Mouse (Mus musculus): ENCODE results near the gene Sema6d. TPM values are rescaled to one million over a fixed set of nuclear protein-coding genes. Genes with fewer than 3 reads are reported as not detected.

The Sema6d gene
- polyA plus RNA-seq, 1 experiment: not detected

DNA sequence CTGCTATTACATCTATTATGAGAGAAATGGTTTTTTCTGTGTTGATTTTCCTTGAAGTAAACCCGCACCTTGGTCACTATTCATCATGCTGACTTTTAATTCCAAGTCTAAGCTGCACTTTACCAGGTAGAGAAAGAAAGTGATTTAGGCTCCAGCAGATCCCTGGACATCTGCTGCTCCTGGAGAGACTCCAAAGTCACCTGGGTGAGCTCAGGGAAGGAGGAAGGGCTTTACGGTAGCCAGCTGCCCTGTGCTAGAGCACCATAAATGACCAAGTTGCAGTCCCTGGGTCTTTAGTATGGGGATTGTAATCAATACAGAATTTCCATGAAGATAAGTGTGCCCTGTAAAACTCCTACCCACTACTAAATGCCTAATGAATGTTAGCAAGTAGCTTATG, 309.8 kb downstream of the Sema6d start:
- no peak for TF ChIP-seq GATA1 (IDR thresholded peaks at IDR 0.05; ENCODE audit: low read length)

DNA sequence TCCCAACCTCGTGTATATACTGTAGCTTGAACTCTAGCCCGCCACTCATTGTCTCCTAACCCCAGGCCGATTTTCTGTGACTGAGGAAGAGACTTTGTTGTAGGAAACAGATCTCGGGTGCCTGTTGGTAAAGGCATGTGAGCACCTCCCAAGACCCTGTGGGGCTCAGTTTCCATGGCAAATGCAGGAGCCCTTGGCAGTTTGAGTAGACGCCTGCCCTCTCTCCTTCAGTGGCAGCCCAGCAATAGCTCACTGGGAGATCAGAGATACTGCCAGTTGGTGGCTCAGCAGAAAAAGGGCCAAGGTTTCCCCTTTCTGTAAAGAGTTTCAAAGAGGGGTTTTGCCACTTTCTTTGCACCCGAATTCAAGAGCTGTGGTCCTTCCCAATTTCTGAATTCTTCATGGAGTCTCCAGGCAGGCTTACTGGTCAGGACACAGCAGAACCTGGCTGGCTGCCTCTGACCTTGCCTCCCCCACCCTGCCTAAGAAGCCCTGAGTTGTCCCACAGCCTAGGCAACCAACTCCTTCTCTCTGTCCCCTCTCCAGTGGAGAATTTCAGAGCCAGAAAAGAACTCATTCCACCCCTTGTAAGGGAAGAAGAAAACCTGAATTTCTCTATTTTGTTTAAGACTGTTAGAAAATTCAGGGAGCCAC, 312.1 kb downstream of the Sema6d start:
- no peak for TF ChIP-seq GATA1 (IDR thresholded peaks at IDR 0.05; ENCODE audit: low read length)

DNA sequence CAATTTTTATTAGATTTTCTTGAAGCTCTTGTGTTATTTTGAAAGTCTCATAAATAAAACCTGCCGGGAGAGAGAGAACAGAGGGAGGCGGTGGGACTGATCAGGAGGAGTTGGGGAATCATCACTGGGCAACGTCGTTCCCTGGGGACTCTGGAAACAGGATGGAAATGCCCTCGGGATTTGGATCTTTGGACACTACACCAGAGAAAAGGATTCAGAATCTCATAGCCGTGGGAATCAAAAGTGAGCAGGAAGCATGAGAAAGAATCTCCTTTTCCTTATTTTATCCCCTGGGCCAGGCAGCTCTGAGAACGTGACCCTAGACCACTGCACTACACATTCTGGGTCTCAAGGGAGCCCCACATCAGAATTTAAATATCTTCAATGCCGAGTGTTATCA, 313.8 kb downstream of the Sema6d start:
- no peak for TF ChIP-seq GATA1 (IDR thresholded peaks at IDR 0.05; ENCODE audit: low read length)

DNA sequence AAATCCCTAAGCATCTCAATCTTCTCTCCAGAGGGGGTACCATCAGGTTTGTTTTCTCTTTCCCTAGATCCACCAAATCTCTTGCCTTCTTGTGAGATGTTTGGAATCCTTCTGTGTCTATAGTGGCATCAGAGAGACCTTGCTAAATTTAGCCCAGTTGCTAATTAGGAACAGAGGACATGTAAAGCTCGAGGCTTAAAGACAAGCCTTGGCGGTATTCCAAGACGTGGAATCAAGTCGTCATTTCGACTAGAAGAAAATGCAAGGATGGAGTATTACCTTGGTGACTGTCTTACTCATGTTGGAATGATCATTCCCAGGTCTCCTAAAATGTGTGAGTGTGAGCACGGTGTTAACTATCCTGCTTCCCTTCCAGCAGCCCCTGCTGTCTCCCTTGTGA, 314.2 kb downstream of the Sema6d start:
- TF ChIP-seq GATA1 (IDR thresholded peaks at IDR 0.05; ENCODE audit: low read length): no peak

DNA sequence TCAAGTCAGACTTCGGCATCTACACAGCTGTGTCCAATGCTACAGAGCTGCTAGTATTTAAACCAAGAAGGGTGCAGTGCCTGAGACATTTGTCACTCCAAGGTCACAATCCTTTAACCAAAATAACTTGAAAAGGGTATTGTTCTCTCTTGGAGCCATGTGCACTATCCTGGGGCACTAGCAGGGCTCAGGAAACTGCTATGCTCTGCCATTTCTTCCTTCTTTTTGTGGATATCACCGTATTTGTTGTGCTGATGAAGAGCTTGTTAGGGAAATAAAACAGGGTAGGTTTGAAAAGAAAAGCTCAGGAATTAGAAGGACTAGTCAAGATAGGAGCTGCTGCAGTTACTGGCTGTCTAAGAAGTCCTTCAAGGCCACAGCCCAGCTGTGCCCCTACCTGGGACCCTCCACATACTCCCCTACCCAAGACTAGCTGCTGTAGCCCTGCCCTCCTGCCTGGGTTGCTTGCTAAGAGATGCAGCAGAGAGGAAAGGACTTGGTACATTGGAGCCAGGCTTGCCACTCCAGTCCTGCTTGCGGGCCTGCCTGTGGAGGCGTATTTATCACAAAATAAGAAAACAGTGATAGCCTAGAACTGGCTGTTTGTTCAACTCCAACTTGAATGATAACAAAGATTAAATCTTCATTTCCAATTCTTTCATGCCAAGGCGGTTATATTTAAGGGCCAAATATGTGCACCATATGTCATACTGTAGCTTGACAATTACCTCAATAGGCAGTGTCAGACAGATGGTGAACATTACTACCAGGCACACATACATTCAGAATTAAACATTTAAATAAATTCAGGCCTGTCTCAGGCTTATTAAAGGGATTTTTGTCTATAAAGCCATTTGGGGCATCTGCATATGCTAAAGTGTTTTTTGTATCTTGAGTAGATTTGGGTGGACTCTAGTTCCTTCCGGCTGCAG, 315.1 kb downstream of the Sema6d start:
- TF ChIP-seq GATA1 (IDR thresholded peaks at IDR 0.05; ENCODE audit: low read length): no peak

DNA sequence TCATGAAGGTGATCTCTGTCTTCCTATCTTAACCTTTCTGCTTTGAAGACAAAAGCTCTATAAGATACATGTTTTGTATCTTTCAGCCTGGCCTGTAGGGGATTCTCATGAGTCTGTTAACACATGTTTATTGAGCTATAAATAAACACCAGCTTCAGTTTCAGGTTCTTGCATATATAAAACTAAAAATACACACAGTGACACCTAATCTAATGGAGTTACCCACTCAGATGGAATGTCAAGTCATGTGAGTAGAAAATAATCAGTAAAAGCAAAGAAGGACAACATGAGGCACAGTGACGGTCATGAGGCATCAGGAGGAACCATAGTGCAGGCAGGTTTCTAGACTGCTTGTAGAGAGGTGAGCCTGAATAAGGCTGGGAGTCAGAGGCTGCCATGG, 319.2 kb downstream of the Sema6d start:
- TF ChIP-seq GATA1 (IDR thresholded peaks at IDR 0.05; ENCODE audit: low read length): no peak

DNA sequence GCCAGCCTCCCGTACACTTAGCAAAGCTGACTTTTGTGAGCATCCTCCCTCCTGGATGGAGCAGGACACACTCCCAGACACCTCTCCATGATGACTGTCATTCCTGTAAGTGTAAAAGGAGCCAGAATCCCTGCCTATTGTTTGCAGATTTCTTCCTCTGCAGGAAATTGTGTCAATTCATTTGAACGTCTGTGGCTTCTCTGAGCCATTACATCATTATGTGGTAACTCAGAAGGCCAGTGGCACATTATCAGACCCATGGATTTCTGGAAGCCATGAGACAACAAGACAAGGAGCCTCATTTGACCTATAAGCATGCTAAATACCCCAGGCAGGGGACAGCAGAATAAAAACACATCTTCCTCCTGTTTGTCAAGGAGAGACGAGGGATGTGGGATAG, 327.0 kb downstream of the Sema6d start:
- no peak for TF ChIP-seq GATA1 (IDR thresholded peaks at IDR 0.05; ENCODE audit: low read length)

DNA sequence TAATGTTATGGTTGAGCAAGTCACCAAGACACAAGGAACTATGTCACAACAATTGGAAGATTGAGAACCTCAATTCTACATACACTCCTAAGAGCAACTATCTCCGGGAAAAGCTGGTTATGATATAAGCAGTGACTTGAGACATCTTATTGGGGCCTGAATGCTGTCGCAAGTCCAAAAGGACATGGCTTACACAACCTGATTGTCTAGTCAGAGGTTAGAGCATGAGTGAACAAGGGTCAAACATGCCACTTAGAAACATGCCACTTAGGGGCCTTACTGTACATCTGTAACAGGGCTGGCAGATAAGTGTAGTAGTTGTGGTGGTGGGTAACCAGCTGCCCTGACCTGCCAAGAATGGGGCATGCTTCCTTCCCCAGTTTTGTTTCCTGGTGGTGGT, 328.6 kb downstream of the Sema6d start:
- no peak for TF ChIP-seq GATA1 (IDR thresholded peaks at IDR 0.05; ENCODE audit: low read length)

DNA sequence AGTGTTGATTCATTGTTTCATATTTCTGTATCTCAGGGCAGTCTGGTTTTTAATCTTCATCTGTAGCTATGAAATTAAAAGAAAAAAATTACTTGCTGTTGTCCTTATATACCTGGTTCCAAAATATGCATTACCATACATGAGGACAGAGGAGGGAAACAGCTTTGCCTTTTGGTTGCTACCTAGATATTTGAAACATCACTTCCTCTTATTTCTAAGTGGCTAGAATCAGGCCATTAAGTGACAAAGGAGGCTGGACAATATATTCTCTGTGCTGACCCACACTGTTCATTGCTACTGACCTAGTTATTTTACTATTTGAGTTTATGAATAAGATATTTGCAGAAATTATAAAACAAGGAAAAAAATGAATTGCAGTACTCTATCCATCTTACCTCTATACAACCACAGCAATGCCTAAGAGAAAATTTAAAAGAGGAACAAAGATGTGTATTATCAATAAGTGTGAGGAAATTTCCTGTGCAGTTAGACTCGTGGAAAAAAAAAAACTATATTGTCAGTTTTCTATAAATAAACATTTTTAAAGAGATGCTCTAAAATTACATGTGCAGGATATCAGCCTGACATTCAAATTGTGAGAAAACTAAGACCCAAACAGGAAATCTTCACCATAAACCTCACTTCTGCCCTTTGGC, 330.5 kb downstream of the Sema6d start:
- TF ChIP-seq GATA1 (IDR thresholded peaks at IDR 0.05; ENCODE audit: low read length): no peak

DNA sequence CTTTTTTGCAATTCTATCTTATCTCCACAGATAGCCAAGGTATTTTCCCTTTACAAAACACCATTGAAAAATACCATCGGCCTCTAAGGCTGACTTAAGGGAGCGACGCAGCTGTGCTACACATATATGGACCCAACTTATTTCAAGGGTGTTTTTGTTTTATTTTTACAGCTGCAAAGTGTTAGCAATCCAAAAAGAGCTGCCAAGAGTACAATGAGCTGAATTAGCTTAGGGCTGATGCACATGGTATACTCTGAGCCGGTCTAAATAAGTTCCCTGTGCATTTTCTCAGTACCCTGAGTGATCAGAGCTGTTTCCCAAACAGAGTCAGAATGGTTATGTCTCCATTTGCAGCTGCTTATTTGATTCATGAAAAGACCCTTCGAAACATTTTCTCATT, 340.0 kb downstream of the Sema6d start:
- no peak for TF ChIP-seq GATA1 (IDR thresholded peaks at IDR 0.05; ENCODE audit: low read length)

DNA sequence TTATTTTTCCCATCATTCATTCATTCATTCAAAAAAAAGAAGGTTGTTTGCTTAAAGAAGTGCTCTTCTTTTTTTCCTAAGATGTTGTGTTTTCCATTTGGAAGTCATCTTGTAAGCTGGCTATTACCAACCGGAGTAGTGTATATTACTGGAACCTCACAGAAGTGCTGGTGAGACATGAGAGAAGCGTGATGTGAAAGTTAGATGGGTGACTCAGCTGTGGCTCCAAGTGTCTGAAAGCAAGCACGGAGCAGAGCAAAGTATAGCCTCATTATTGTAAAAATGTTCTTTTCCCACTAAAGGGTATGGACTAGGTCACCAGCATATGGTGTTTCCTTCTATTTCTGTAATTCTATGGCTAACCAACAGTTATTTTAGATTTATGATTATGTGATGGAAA, 340.9 kb downstream of the Sema6d start:
- TF ChIP-seq GATA1 (IDR thresholded peaks at IDR 0.05; ENCODE audit: low read length): no peak

DNA sequence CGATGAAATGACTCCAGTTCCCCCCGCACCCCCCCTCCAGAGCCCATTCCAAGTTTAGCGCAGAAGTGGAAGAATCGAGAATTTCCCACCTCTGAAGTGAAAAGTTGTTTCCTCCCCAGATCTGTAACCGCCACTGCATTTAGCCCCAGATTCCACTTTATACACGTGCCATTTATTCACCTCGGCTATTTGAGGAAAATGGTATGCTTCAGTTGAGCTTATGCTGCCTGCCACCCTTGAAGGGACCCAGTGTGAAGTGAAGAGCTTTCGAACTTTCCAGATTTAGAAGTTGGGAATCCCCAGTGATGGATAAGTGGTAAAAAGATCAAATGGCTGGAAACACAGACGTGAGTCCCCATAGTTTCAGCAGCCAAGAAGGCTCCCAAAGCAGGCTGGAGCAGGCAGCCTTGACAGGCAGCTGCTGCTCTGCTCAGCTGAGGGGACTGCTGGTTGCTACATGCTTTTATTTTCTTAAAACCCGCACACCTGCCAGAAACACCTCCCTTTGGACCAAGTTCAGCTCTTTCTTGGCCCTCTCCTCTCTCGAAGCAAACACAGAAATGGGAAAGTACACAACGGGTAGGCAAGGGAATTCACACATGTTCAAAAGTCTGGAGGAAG, 345.7 kb downstream of the Sema6d start:
- TF ChIP-seq GATA1 (IDR thresholded peaks at IDR 0.05; ENCODE audit: low read length): no peak

DNA sequence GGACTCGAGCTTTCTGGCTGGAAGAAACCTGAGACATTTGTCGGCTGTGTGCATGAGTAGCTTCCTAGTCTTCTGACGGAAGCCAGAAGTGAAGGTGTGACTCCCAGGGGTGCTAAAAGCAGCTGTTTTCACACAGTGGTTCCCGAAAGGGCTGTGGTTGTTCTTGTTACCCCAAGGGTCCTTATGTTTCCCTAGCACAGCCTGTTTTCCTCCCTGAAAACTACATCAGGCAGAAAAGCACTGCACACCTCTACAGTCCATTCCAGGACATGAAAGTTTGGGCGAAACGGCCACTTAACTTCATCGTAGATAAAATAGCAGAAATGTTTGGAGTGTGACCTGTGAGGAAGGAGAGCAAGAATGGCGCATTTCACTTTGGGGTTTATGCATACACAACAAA, 346.9 kb downstream of the Sema6d start:
- no peak for TF ChIP-seq GATA1 (IDR thresholded peaks at IDR 0.05; ENCODE audit: low read length)

DNA sequence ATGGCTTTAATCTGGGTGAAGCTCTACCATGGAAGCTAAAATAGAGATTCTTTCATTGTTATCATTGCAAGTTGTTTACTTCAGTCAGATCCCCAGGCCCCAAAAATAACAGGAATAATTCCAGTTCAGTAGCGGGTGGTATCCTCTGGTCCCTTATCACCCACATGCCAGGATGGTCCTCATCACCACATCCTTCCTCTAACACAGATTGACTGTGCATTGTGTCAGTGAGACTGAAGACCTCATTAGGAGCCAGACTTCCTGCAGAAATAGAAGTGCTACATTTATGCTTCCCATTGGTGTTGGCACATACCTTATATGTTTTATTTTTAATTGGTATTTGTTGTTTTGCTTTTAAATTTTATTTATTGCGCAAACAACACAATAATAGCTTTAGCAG, 354.4 kb downstream of the Sema6d start:
- TF ChIP-seq GATA1 (IDR thresholded peaks at IDR 0.05; ENCODE audit: low read length): no peak

DNA sequence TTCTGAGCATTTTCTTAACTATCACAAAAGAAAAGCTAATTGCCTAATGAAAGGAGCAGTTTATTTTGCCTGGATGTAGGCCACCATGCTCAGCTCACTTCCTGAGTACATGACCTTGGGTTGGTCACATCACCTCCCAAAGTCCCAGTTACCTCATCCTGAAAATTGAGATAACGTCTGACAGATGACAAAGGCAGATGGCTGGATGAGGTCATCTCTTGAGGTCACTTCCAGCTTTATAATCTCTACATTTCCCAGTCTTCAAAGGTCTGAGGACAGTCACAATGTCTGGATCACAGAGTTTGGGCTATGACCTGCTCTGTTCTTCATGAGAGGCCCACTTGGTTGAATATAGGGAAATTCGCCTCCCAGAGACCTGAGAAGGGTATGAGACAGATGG, 366.1 kb downstream of the Sema6d start:
- TF ChIP-seq GATA1 (IDR thresholded peaks at IDR 0.05; ENCODE audit: low read length): no peak

DNA sequence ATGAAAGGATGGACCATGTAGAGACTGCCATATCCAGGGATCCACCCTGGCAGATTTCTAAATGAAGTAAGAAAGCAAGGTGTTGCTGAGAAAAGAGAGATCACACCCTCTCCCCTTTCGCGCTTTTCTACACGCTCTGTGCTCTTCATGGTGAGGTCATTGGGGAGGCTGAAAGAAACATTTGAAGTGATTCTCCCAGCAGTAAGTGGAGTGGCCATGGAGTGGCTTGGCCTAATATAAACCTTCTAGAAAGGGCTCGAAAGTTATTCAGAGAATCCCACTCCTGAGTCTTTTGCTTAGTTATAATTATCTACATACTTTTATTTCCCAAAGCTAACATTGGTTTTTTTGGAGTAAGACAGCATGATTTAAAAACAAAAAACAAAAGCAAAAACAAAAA, 367.2 kb downstream of the Sema6d start:
- no peak for TF ChIP-seq GATA1 (IDR thresholded peaks at IDR 0.05; ENCODE audit: low read length)

Measured in G1E-ER4 (cell line).